Mouse (Mus musculus) brain, embryonic 14.5 days (tissue): Measurements from ENCODE around the gene Thbs1.

Experiments
- CTCF ChIP-seq: fragments of 200-500 bp; IDR thresholded peaks from 2 replicates; pipeline ENCODE4 v1.5.1; 2012; ENCODE audit warnings: inconsistent platforms, mild to moderate bottlenecking, moderate library complexity, borderline replicate concordance; ENCODE audit not compliant: insufficient read depth, insufficient read length; ENCODE audit errors: extremely low read depth
- POLR2A ChIP-seq: fragments of 200-500 bp; IDR thresholded peaks from 2 replicates; pipeline ENCODE4 v1.6.1; 2012; ENCODE audit warnings: mild to moderate bottlenecking, inconsistent platforms, borderline replicate concordance; ENCODE audit not compliant: poor library complexity, insufficient read depth, insufficient read length, severe bottlenecking; ENCODE audit errors: extremely low read depth

DNA sequence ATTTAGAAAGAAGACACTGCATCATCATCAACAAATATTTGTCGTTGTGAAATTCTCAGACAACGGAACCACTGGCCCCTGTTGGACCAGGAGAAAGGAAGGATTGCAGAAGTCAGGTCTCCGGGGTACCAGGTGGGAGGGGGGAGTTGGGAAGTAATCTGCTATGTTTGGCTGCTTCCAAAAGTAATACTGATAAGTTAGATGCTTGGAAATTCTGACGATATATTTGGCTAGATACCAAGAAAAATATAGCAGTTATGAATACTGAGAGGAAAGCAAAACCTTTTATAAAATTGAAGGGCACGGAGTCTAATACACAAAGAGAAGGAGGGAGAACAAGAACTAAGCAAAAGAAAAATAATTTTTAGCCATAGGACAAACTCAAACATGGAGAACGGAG is 27.6 kb downstream of the Thbs1 start:
- TF ChIP-seq POLR2A (no peak), CTCF (no peak)
